Mouse (Mus musculus) activated CD4-positive, CD25-positive, alpha-beta regulatory T cell, adult 4 months (primary cell): ENCODE measurements around the gene Pttg1ip. TPM values are rescaled to one million over a fixed set of nuclear protein-coding genes. Genes with fewer than 3 reads are reported as not detected.

Experiments
- ATAC-seq: one replicate; pipeline ENCODE4 v1.8.0; 2017
- polyA plus RNA-seq, 2 experiments: library from polyadenylated mRNA; unstranded; fragments of 100-300 nt; shearing (Covaris generic); gene quantifications; one replicate each; pipeline ENCODE4 v1.2.1; 2017

The Pttg1ip gene
- polyA plus RNA-seq, 2 experiments from 2014 or later: 85.6 to 92.6 TPM

- no peak for ATAC-seq
Observed at GRCm38 (mm10) chr10:77607441-77607840, 25.9 kb downstream of the Pttg1ip start.

- ATAC-seq: no peak
Observed at GRCm38 (mm10) chr10:77608589-77608988, 27.1 kb downstream of the Pttg1ip start.

GRCm38 (mm10) chr10:77610221-77610961, 28.9 kb downstream of the Pttg1ip start:
- no peak for ATAC-seq

GRCm38 (mm10) chr10:77613409-77613808, 31.9 kb downstream of the Pttg1ip start:
- no peak for ATAC-seq

GRCm38 (mm10) chr10:77615647-77616046, 34.1 kb downstream of the Pttg1ip start:
- ATAC-seq: no peak

- ATAC-seq: no peak
Observed at GRCm38 (mm10) chr10:77616166-77616565, 34.6 kb downstream of the Pttg1ip start.

- no peak for ATAC-seq
Observed at GRCm38 (mm10) chr10:77616926-77617325, 35.4 kb downstream of the Pttg1ip start.

- ATAC-seq: no peak
Observed at GRCm38 (mm10) chr10:77621546-77621945, 40.0 kb downstream of the Pttg1ip start.

- ATAC-seq: peak; percentile 86
Observed at GRCm38 (mm10) chr10:77622055-77622988, 40.8 kb downstream of the Pttg1ip start, which contains the start of gene Ube2g2. Ube2g2 (plus strand) TSS chr10:77622275.

GRCm38 (mm10) chr10:77623069-77623492, 41.6 kb downstream of the Pttg1ip start:
- no peak for ATAC-seq

GRCm38 (mm10) chr10:77623639-77624400, 42.3 kb downstream of the Pttg1ip start:
- no peak for ATAC-seq

- no peak for ATAC-seq
Observed at GRCm38 (mm10) chr10:77624570-77624995, 43.1 kb downstream of the Pttg1ip start.

- no peak for ATAC-seq
Observed at GRCm38 (mm10) chr10:77626036-77626435, 44.5 kb downstream of the Pttg1ip start.

GRCm38 (mm10) chr10:77626591-77626990, 45.1 kb downstream of the Pttg1ip start:
- ATAC-seq: no peak

- peak; percentile 81 for ATAC-seq
Observed at GRCm38 (mm10) chr10:77627497-77627896, 46.0 kb downstream of the Pttg1ip start.

- ATAC-seq: no peak
Observed at GRCm38 (mm10) chr10:77629163-77629562, 47.6 kb downstream of the Pttg1ip start.

GRCm38 (mm10) chr10:77629970-77630369, 48.5 kb downstream of the Pttg1ip start:
- no peak for ATAC-seq

- no peak for ATAC-seq
Observed at GRCm38 (mm10) chr10:77634016-77634415, 52.5 kb downstream of the Pttg1ip start.

- ATAC-seq: no peak
Observed at GRCm38 (mm10) chr10:77634452-77635231, 53.1 kb downstream of the Pttg1ip start.

GRCm38 (mm10) chr10:77636234-77636922, 54.9 kb downstream of the Pttg1ip start:
- ATAC-seq: no peak

GRCm38 (mm10) chr10:77638956-77639355, 57.4 kb downstream of the Pttg1ip start:
- ATAC-seq: no peak
